Mouse (Mus musculus): Measurements from ENCODE around the gene Arhgap24. TPM values are rescaled to one million over a fixed set of nuclear protein-coding genes. Genes with fewer than 3 reads are reported as not detected.

The Arhgap24 gene
- polyA plus RNA-seq, 1 experiment from 2014 or later, result 6.7 TPM

DNA sequence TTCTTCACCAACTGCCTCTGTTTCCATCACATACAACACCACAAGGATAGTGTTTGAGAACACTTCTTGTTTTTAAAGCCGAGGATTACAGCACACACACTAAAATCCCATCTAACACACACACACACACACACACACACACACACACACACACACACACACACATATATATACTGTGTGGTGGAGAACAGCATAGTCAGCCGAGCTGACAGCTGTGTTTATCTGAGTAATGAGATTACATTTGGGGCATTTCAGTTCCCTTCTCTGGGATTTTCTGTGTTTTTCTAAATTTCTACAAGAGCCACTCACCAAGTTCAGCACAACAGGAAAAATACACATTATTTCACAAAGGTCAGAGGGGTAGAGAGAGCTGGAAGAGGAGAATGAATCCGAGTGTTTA lies 96.5 kb downstream of the Arhgap24 start:
- H3K4me3 ChIP-seq (ENCODE audit: low read depth, low read length), result no peak overlapping the region
- no peak overlapping the region for H3K4me2 ChIP-seq (replicated peaks; ENCODE audit: low read depth, low read length)
- H3K36me3 ChIP-seq (ENCODE audit: control insufficient read depth, insufficient read depth, low read length), result no peaks in the 10 kb centered on the region
- H3K27ac ChIP-seq (ENCODE audit: low read depth, low read length), result no peak overlapping the region
- ATAC-seq (ENCODE audit: low FRiP score), result no peak
- H3K9me3 ChIP-seq (ENCODE audit: control insufficient read depth, low read length), result no peaks in the 10 kb centered on the region
- 72% methylated on average over 3 of the region's 3 CpGs for WGBS
- no peaks in the 10 kb centered on the region for H3K27me3 ChIP-seq (ENCODE audit: control insufficient read depth, insufficient read depth, low read length)
- H3K4me1 ChIP-seq (replicated peaks; ENCODE audit: control insufficient read depth, insufficient read depth, low read length), result no peaks in the 10 kb centered on the region
- no peak overlapping the region for H3K9ac ChIP-seq (ENCODE audit: low read depth, low read length)
- no peak for DNase-seq (ENCODE audit: low spot score)

DNA sequence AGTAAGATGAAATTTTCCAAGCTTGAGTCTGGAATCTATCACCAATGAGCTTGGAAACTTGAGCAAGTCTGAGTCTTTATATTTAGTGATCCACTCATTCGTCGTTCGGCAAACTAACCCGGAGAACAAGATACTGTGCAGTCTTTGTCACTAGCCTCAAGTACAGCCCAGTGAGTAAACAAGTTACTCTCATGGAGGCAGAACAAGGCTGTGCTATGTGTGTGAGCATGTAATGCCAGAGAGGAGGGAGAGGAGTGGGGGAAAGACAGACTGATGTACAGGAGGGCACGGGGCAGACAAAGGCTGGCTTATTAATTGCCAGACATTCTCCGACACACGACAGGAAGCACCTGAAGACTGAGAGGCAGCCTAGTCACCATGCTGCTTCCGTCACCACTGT lies 97.2 kb downstream of the Arhgap24 start:
- no peak overlapping the region for H3K9ac ChIP-seq (ENCODE audit: low read depth, low read length)
- no peak overlapping the region for H3K27ac ChIP-seq (ENCODE audit: low read depth, low read length)
- H3K9me3 ChIP-seq (ENCODE audit: control insufficient read depth, low read length), result no peaks in the 10 kb centered on the region
- 77% methylated on average over 8 of the region's 8 CpGs for WGBS
- no peaks in the 10 kb centered on the region for H3K4me1 ChIP-seq (replicated peaks; ENCODE audit: control insufficient read depth, insufficient read depth, low read length)
- no peak overlapping the region for H3K4me2 ChIP-seq (replicated peaks; ENCODE audit: low read depth, low read length)
- DNase-seq (ENCODE audit: low spot score) (no peak), ATAC-seq (ENCODE audit: low FRiP score) (no peak)
- H3K27me3 ChIP-seq (ENCODE audit: control insufficient read depth, insufficient read depth, low read length), result no peaks in the 10 kb centered on the region
- no peak overlapping the region for H3K4me3 ChIP-seq (ENCODE audit: low read depth, low read length)
- H3K36me3 ChIP-seq (ENCODE audit: control insufficient read depth, insufficient read depth, low read length), result no peaks in the 10 kb centered on the region

DNA sequence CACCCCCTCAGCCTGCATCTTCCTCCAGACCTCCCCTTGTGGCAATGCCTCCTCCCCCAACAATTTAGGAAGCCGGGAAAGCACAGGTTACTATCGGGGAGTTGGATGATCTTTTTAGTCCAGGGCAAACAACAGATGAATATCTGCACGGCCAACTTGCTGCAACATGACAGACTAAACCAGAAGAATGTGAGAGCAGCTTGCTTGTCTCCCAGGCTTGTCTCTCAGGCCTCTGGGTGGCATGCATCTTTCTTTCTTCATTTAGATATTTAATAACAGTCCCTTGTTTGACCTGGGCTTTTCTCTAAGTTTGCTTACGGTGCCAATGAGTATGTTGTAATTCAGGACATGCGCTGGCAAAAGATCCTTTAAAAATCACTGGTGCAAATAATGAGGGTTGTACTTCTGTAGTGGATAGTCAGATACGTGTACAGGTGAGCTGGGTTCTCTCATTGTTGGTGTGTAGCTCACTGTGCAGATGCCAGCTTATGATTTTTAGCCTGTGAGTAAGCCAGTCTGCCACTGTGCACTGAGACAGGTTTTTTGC lies 101.7 kb downstream of the Arhgap24 start:
- H3K9ac ChIP-seq (ENCODE audit: low read depth, low read length), result no peak overlapping the region
- DNase-seq (ENCODE audit: low spot score), result no peak
- H3K36me3 ChIP-seq (ENCODE audit: control insufficient read depth, insufficient read depth, low read length), result no peaks in the 10 kb centered on the region
- WGBS, result 77% methylated on average over 6 of the region's 6 CpGs
- no peak overlapping the region for H3K27ac ChIP-seq (ENCODE audit: low read depth, low read length)
- H3K4me1 ChIP-seq (replicated peaks; ENCODE audit: control insufficient read depth, insufficient read depth, low read length), result no peaks in the 10 kb centered on the region
- no peaks in the 10 kb centered on the region for H3K9me3 ChIP-seq (ENCODE audit: control insufficient read depth, low read length)
- H3K4me2 ChIP-seq (replicated peaks; ENCODE audit: low read depth, low read length), result no peak overlapping the region
- no peak overlapping the region for H3K4me3 ChIP-seq (ENCODE audit: low read depth, low read length)
- no peak for ATAC-seq (ENCODE audit: low FRiP score)
- no peaks in the 10 kb centered on the region for H3K27me3 ChIP-seq (ENCODE audit: control insufficient read depth, insufficient read depth, low read length)

DNA sequence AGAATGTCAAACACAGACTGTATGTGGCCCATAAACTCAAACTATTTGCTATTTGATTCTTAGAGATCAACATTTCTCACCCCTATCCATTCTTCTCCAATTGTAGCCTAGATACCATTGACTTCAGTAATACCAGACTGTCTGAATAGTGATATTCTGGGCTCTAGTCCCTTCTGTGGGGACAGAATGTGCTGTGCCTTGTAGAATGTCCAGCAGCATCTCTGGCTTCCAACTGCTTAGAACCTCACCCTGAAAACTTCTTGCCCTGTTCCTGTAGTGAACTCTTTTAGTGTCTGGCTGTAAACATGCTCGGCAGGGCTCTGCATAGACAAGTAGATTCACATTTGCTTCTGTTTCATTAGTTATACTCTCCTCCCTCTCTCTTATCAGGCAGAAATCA lies 110.2 kb downstream of the Arhgap24 start:
- no peak overlapping the region for H3K27ac ChIP-seq (ENCODE audit: low read depth, low read length)
- WGBS, result 88% methylated on average over 1 of the region's 1 CpGs
- ATAC-seq (ENCODE audit: low FRiP score), result no peak

GRCm38 (mm10) chr5:102593058-102593457 lies 111.9 kb downstream of the Arhgap24 start:
- 60% methylated on average over 2 of the region's 2 CpGs for WGBS

More for the DNA sequence above, 110.2 kb downstream of the Arhgap24 start:
- Histone ChIP-seq H3K27me3 (ENCODE audit: control insufficient read depth, insufficient read depth, low read length) (no peaks in the 10 kb centered on the region), H3K4me2 (replicated peaks; ENCODE audit: low read depth, low read length) (no peak overlapping the region), H3K36me3 (ENCODE audit: control insufficient read depth, insufficient read depth, low read length) (no peaks in the 10 kb centered on the region), H3K4me1 (replicated peaks; ENCODE audit: control insufficient read depth, insufficient read depth, low read length) (no peaks in the 10 kb centered on the region), H3K9ac (ENCODE audit: low read depth, low read length) (no peak overlapping the region), H3K9me3 (ENCODE audit: control insufficient read depth, low read length) (no peaks in the 10 kb centered on the region), H3K4me3 (ENCODE audit: low read depth, low read length) (no peak overlapping the region)
- DNase-seq (ENCODE audit: low spot score), result no peak

DNA sequence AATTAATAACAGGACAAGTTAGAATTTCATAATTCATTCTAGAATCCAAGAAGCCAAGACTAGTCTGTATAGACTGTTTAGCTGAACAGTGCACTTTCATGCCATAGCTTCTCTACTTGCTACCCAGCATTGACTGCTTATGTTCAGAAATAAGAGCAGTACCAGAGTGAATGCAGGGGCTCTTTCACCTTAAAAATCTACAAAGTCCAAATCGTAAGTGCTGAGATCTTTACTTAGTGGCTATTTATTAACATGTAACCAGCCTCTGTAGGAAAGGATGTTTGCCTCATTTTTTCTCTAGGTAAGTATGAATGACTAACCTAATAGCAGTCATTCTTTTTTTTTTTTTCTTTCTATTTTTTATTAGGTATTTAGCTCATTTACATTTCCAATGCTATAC lies 117.9 kb downstream of the Arhgap24 start:
- Histone ChIP-seq H3K4me1 (replicated peaks; ENCODE audit: control insufficient read depth, insufficient read depth, low read length) (no peaks in the 10 kb centered on the region), H3K9ac (ENCODE audit: low read depth, low read length) (no peak overlapping the region), H3K9me3 (ENCODE audit: control insufficient read depth, low read length) (no peaks in the 10 kb centered on the region), H3K4me2 (replicated peaks; ENCODE audit: low read depth, low read length) (no peak overlapping the region), H3K36me3 (ENCODE audit: control insufficient read depth, insufficient read depth, low read length) (no peaks in the 10 kb centered on the region), H3K27me3 (ENCODE audit: control insufficient read depth, insufficient read depth, low read length) (no peaks in the 10 kb centered on the region), H3K4me3 (ENCODE audit: low read depth, low read length) (no peak overlapping the region), H3K27ac (ENCODE audit: low read depth, low read length) (no peak overlapping the region)
- WGBS, result 97% methylated on average over 1 of the region's 1 CpGs
- ATAC-seq (ENCODE audit: low FRiP score), result no peak
- DNase-seq (ENCODE audit: low spot score), result no peak

More at GRCm38 (mm10) chr5:102593058-102593457, 111.9 kb downstream of the Arhgap24 start:
- no peaks in the 10 kb centered on the region for H3K36me3 ChIP-seq (ENCODE audit: control insufficient read depth, insufficient read depth, low read length)
- no peak overlapping the region for H3K27ac ChIP-seq (ENCODE audit: low read depth, low read length)
- DNase-seq (ENCODE audit: low spot score), result no peak
- no peak overlapping the region for H3K4me2 ChIP-seq (replicated peaks; ENCODE audit: low read depth, low read length)
- no peaks in the 10 kb centered on the region for H3K9me3 ChIP-seq (ENCODE audit: control insufficient read depth, low read length)
- no peak overlapping the region for H3K4me3 ChIP-seq (ENCODE audit: low read depth, low read length)
- no peaks in the 10 kb centered on the region for H3K4me1 ChIP-seq (replicated peaks; ENCODE audit: control insufficient read depth, insufficient read depth, low read length)
- H3K9ac ChIP-seq (ENCODE audit: low read depth, low read length), result no peak overlapping the region
- H3K27me3 ChIP-seq (ENCODE audit: control insufficient read depth, insufficient read depth, low read length), result no peaks in the 10 kb centered on the region
- no peak for ATAC-seq (ENCODE audit: low FRiP score)

DNA sequence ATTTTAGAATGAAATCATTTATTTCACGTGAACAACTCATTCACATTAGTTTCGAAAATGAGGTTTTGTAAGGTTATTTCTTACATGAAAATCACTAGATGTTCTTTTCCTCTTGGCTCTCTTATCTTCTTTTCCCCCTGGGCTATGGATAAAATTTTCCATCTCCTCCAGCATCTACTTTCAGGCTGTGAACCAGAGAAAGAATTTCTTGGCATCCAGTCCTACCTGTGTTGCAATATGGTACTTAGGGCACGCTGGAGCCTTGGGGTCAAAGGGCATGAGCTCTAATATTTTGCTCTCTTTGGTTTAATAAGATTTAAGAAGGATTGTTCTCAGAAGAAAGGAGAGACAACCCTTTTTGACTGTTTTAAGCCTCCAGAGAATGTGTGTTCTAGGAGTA lies 132.4 kb downstream of the Arhgap24 start:
- H3K4me2 ChIP-seq (replicated peaks; ENCODE audit: low read depth, low read length), result no peak overlapping the region
- DNase-seq (ENCODE audit: low spot score) (no peak), ATAC-seq (ENCODE audit: low FRiP score) (no peak)
- H3K4me3 ChIP-seq (ENCODE audit: low read depth, low read length), result no peak overlapping the region
- H3K9me3 ChIP-seq (ENCODE audit: control insufficient read depth, low read length), result no peaks in the 10 kb centered on the region
- H3K4me1 ChIP-seq (replicated peaks; ENCODE audit: control insufficient read depth, insufficient read depth, low read length), result no peaks in the 10 kb centered on the region
- 88% methylated on average over 3 of the region's 3 CpGs for WGBS
- H3K27me3 ChIP-seq (ENCODE audit: control insufficient read depth, insufficient read depth, low read length), result no peaks in the 10 kb centered on the region
- no peak overlapping the region for H3K9ac ChIP-seq (ENCODE audit: low read depth, low read length)
- no peak overlapping the region for H3K27ac ChIP-seq (ENCODE audit: low read depth, low read length)
- H3K36me3 ChIP-seq (ENCODE audit: control insufficient read depth, insufficient read depth, low read length), result no peaks in the 10 kb centered on the region

GRCm38 (mm10) chr5:102614081-102614480 lies 132.9 kb downstream of the Arhgap24 start:
- no peak overlapping the region for H3K27ac ChIP-seq (ENCODE audit: low read depth, low read length)
- no peak overlapping the region for H3K4me2 ChIP-seq (replicated peaks; ENCODE audit: low read depth, low read length)
- H3K9me3 ChIP-seq (ENCODE audit: control insufficient read depth, low read length), result no peaks in the 10 kb centered on the region
- no peaks in the 10 kb centered on the region for H3K4me1 ChIP-seq (replicated peaks; ENCODE audit: control insufficient read depth, insufficient read depth, low read length)
- H3K36me3 ChIP-seq (ENCODE audit: control insufficient read depth, insufficient read depth, low read length), result no peaks in the 10 kb centered on the region
- no peak overlapping the region for H3K4me3 ChIP-seq (ENCODE audit: low read depth, low read length)
- ATAC-seq (ENCODE audit: low FRiP score) (no peak), DNase-seq (ENCODE audit: low spot score) (no peak)
- 100% methylated on average over 2 of the region's 2 CpGs for WGBS
- no peaks in the 10 kb centered on the region for H3K27me3 ChIP-seq (ENCODE audit: control insufficient read depth, insufficient read depth, low read length)
- H3K9ac ChIP-seq (ENCODE audit: low read depth, low read length), result no peak overlapping the region

DNA sequence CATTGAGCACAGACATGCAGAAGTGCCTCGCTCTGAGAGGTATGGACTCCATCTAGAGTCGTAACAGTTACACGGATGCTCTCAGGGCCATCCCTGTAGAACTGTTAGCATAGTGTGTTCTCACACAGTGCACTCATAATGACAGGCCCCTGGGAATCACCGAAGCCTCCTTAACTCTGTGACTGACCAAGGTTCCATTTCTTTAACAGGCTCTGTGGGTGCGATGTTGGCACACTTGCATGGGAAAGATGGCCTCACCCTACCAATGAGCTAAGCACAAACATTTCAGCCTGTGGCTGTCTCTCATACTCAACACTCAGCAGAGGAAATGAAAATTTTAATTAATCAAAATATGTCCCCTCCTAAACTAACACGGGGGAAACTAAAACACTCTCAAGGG lies 134.1 kb downstream of the Arhgap24 start:
- Histone ChIP-seq H3K9ac (ENCODE audit: low read depth, low read length) (no peak overlapping the region), H3K4me2 (replicated peaks; ENCODE audit: low read depth, low read length) (no peak overlapping the region), H3K27me3 (ENCODE audit: control insufficient read depth, insufficient read depth, low read length) (no peaks in the 10 kb centered on the region), H3K4me3 (ENCODE audit: low read depth, low read length) (no peak overlapping the region), H3K4me1 (replicated peaks; ENCODE audit: control insufficient read depth, insufficient read depth, low read length) (no peaks in the 10 kb centered on the region), H3K36me3 (ENCODE audit: control insufficient read depth, insufficient read depth, low read length) (no peaks in the 10 kb centered on the region), H3K9me3 (ENCODE audit: control insufficient read depth, low read length) (no peaks in the 10 kb centered on the region), H3K27ac (ENCODE audit: low read depth, low read length) (no peak overlapping the region)
- DNase-seq (ENCODE audit: low spot score) (no peak), ATAC-seq (ENCODE audit: low FRiP score) (no peak)
- WGBS, result 93% methylated on average over 6 of the region's 6 CpGs
